Mouse (Mus musculus) T-cell, adult 2 months (primary cell): ENCODE results near the gene Wfdc1.

Experiments
- DNase-seq: peaks from one replicate; pipeline ENCODE4 v3.0.0; 2022; ENCODE audit warnings: low spot score

Gene Wfdc1

DNA sequence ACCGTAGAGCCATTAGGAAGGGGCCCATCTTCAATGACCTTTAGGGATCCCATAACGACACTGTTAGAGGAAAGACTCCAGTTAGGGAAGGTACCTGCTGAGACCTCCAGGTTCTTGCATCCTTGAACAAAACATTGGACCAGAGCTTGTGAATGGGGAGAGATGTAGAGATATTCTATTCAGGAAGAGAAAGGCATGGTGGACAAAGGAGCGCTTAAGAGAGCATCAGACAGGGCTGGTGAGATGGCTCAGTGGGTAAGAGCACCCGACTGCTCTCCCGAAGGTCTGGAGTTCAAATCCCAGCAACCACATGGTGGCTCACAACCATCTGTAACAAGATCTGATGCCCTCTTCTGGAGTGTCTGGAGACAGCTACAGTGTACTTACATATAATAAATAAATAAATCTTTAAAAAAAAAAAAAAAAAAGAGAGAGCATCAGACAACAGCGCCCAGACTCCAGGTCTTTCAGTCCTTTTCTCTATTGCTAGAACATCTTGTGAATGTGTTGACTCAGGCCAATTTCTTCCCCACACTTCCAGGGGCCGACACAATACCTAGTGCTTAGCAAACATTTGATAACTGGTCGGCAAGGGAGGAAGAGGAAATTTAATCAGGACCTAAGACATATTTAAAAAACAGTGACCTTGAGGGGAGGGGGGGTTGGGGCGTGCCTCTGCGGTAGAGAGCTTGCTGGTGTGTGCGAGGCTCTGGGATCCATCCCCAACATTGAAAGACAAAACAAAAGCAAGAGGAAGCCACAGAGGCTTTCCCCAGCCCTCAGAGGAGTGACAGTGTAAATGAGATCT is 71.1 kb downstream of the Wfdc1 start:
- DNase-seq: no peak
